Mouse (Mus musculus): ENCODE measurements at regions not wholly inside any gene's neighbourhood (a gene's known extent, or its start where the extent isn't known, plus 50 kb on each side); places are given as distances from the start of the nearest gene placed in this dataset.

GRCm38 (mm10) chr13:116707621-116708455 is 317.5 kb downstream of the Parp8 start:
- TF ChIP-seq HCFC1 (IDR thresholded peaks at IDR 0.05; ENCODE audit: low read depth, low read length): no peak
- TF ChIP-seq MXI1 (IDR thresholded peaks at IDR 0.05; ENCODE audit: low read depth, low read length): no peak
- TF ChIP-seq CTCF (IDR thresholded peaks at IDR 0.05 in 2 of 3, conservative IDR thresholded peaks at IDR 0.05 in 1 of 3; ENCODE audit: control insufficient read depth in 1 of 3, insufficient read depth in 1 of 3, low read depth in 2 of 3, low read length in 3 of 3, poor library complexity in 1 of 3, severe bottlenecking in 1 of 3): no peak
- TF ChIP-seq JUND (IDR thresholded peaks at IDR 0.05; ENCODE audit: low read depth, low read length): no peak
- no peak for TF ChIP-seq ETS1 (IDR thresholded peaks at IDR 0.05; ENCODE audit: low read depth, low read length)
- TF ChIP-seq POLR2A (IDR thresholded peaks at IDR 0.05; ENCODE audit: control insufficient read depth in 1 of 2, insufficient read depth in 1 of 2, low read depth in 1 of 2, low read length in 2 of 2, poor library complexity in 1 of 2): no peak
- TF ChIP-seq CHD1 (IDR thresholded peaks at IDR 0.05; ENCODE audit: low read depth, low read length): no peak
- TF ChIP-seq MAZ (IDR thresholded peaks at IDR 0.05; ENCODE audit: low read depth, low read length): no peak
- TF ChIP-seq ZMIZ1 (IDR thresholded peaks at IDR 0.05; ENCODE audit: low read depth, low read length): no peak
- TF ChIP-seq GATA1 (IDR thresholded peaks at IDR 0.05; ENCODE audit: low read depth, low read length): no peak
- no peak for TF ChIP-seq CHD2 (IDR thresholded peaks at IDR 0.05; ENCODE audit: low read length)

Measured in MEL (cell line).